Mouse (Mus musculus): Measurements from ENCODE around the gene Ago3.

- TF ChIP-seq CTCF (IDR thresholded peaks at IDR 0.05; ENCODE audit: low read depth, low read length) (no peak), POLR2A (IDR thresholded peaks at IDR 0.05; ENCODE audit: borderline replicate concordance, low read depth, low read length) (no peak)
Observed at GRCm38 (mm10) chr4:126464892-126465235, 35.5 kb upstream of the Ago3 start.

Data from bone marrow macrophage, adult 2 months (primary cell).